Mouse (Mus musculus) adrenal gland, postnatal 14 days (tissue): ENCODE data around the gene Aqp7. TPM values are rescaled to one million over a fixed set of nuclear protein-coding genes. Genes with fewer than 3 reads are reported as not detected.
"Not testable (repeated sequence)": the region's sequence is repeated elsewhere in the genome, so short reads cannot be mapped to it uniquely, and the experiment has no call there.

Source experiments
- DNase-seq: peaks from one replicate; pipeline ENCODE4 v3.0.0; 2021; ENCODE audit warnings: mixed read lengths
- long read RNA-seq, 2 experiments: library from polyadenylated mRNA; stranded (forward); transcript quantifications; one replicate each; pipeline ENCODE4 v2.0.0; 2021
- total RNA-seq: library from RNA; stranded (reverse); gene quantifications from 2 replicates; pipeline ENCODE4 v1.2.3, GENCODE M21; 2021

Gene Aqp7
- 62.7 and 67.7 TPM in 2 replicates for total RNA-seq
- long read RNA-seq, experiment 1, transcript Aqp7-201 (8 exons, 2,527 nt): major isoform, 26 of 48 reads
- long read RNA-seq, experiment 1, partial matches to known transcripts: 3 of 48 reads
- long read RNA-seq, experiment 1, other reads (novel, unspliced or antisense): 19 of 48 reads
- long read RNA-seq, experiment 2, transcript Aqp7-201 (8 exons, 2,527 nt): major isoform, 34 of 51 reads
- long read RNA-seq, experiment 2, partial matches to known transcripts: 1 of 51 reads
- long read RNA-seq, experiment 2, other reads (novel, unspliced or antisense): 15 of 51 reads

- peak; percentile 58 for DNase-seq
Measured at GRCm38 (mm10) chr4:41047524-41048271, at the start of gene Aqp7. Gene Aqp7, minus strand, starts transcription at chr4:41048139.

- no peak for DNase-seq
Measured at GRCm38 (mm10) chr4:41097381-41097780, 49.4 kb upstream of the Aqp7 start.

GRCm38 (mm10) chr4:41096794-41097193, 48.9 kb upstream of the Aqp7 start:
- DNase-seq: no peak

DNA sequence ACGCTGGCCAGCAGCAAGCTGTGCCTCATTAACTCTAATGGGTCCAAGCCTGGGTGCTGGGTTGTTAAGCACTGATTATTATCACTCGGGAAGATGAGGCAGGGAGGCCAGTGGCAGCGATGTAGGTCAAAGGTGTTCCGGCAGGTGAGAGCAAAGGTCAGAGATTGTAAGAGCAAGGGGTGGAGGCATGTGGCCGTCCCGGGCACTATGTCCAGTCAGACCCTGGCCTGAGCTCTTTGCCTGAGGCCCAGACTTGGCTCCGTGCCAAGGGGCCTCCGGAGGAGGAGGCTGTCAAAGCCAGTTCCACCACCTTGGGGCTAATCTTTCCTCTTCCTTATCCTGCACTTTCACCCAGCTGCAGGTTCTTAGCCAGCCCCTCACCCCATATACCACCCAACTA, 48.2 kb upstream of the Aqp7 start:
- peak; percentile 39 for DNase-seq

DNA sequence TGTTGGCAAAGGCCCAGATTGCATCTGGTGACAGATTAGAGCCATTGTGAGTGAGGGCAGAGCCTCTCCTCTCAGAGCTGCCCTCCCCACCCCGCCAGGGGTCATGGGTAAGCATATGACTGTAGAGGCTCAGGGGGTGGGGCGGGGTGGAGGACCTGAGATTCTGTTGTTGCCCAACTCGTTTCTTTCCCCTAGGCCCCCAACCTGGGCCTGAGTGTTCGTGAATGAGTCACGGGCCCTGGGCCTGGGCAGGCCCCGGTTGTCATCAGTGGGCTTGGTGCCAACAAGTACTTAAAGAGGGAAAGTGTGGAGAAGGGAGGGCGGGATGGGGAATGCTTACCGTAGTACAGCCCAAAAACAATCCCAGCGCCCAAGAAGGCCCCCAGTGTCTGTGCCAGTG, 46.4 kb upstream of the Aqp7 start:
- peak; percentile 78 for DNase-seq

DNA sequence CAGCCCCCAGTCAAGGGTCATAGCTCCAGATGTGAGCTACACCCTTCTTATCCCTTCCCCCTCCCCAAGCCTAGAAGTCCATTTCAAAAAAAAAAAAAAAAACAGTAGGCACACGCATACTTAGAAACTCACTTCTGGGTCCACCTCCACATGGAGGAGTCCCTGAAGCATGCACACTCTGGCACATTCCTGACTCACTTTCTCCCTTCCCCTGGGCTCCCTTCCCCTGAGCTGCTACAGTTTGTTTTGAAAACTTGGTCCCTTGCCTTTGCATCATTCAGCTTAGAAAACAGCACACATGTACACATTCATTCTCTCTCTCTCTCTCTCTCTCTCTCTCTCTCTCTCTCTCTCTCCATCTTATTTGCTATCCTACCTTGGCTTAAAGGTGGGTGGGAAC, 45.0 kb upstream of the Aqp7 start:
- DNase-seq: no peak

DNA sequence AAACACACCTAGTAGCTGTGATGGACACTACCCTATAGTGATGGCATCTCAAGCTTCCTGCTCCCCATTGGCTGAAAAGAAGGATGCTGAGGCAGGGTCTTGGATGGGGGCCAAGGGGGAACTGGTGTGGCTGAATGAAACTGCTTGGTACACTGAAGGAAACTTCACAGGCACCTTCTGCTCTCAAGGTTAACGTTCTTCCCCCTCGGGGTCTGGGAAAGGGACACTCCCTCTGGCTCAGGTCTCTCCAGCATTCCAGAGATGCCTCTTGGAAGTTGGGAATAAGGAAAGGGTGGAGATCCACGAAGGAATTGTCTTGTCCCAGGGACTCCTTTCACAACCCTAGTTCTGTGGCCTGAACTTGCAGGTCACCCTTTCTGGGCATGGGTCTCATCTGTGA, 43.5 kb upstream of the Aqp7 start:
- no peak for DNase-seq

DNA sequence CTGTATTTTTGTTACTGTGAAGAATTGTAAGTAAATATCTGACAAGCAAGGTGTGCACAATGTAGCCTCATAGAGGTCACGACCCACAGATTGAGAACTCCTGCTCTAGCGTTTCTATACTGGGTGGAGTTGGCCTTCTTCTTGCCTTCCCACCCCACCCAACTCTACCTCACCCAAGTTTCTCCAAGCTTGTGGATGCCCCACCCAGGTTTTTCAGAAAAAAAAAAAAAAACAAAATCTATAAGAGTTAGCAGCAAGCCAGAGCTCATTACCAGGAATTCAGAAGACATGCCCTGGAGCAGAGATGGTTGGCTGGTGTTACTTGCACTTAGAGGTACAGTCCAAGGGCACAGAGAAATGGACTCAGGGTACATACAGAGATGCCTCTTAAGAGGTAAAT, 41.8 kb upstream of the Aqp7 start:
- no peak for DNase-seq

DNA sequence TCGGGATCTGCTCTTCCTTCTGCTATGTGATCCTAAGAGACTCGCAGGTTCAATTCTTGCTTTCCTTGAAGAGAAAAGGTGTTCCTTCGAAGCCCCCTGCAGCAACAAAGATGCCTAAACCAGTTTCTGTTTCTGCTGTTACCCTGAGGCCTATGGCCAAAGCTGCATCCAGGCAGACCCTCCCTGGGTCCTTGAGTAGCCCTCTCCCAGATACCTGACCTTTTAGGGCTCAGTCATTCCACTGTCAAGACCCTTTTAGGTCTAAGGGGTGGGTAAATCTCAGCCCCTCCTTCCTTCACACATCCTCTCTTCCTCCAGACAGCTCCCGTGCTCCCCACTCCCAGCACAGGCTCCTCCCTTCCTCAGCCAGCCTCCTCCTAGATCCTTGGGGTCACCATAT, 41.2 kb upstream of the Aqp7 start:
- no peak for DNase-seq

DNA sequence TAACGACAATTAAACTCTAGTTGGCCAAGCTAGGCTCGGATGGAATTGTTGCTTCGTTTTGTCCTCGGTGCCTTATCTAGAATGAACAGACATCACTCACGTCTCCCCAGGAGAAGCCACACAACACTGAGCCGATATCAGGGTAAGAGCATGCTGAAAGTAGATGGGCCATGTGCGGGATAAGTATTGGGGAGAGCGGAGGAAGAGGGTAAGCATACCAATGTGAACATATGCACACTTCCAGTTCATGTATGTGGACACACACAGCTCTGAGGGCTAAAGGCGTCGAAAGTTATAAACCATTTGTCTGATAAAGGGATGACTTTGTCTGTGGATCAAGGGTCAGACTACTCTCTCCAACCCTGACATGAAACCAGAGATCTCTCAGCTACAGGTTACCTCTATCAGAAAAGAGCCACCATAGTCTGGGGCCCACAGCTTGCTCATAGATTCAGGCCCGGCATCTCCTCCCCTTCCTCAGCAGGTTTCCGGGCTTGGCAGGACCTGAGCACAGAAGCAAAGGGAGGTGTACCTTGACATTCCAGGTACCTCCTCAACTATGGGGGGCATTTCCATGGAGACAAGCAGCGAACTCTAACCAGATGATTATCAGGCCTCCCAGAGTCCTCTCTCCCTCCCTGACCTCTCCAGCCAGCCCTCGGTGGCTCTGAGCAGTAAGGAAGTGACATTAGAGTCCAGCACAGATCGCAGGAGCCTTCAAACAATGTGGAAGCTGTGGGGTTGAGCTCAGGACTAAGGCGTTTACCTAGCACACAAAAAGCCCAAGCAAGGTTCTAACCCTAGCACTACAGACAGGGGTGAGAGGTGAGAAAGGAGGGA, 39.7 kb upstream of the Aqp7 start:
- DNase-seq: no peak

- no peak for DNase-seq
Measured at GRCm38 (mm10) chr4:41086947-41087346, 39.0 kb upstream of the Aqp7 start.

DNA sequence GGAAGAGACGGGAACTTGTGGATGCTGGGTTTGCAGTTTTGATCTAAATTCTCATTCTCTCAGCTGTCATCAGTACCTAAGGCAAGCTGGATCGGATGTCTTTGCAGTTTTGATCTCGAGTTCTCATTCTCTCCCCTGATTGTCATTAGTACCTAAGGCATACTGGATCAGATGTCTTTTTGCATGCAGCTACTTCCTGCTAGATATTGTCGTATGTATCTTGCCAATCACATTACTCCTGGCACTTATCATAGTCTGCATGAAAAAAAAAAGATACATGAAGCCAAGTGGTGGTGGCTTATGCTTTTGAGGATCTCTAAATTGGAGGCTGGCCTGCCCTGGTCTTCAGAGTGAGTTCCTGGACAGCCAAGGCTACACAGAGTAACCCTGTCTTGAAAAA, 36.9 kb upstream of the Aqp7 start:
- no peak for DNase-seq

DNA sequence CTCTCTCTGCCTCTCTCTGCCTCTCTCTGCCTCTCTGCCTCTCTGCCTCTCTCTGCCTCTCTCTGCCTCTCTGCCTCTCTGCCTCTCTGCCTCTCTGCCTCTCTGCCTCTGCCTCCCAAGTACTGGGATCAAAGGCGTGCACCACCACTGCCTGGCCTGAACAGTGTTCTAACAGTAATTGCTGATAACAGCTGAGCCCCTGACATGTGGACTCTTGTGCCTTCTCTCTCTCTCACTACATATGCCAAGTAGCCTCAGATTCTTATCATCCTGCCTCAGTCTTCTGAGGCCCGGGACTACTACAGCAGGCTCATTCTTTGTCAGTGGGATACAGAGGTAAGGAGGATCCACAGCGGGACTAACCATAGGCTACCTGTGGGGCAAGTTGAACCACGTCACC, 34.9 kb upstream of the Aqp7 start:
- not testable (repeated sequence) for DNase-seq

DNA sequence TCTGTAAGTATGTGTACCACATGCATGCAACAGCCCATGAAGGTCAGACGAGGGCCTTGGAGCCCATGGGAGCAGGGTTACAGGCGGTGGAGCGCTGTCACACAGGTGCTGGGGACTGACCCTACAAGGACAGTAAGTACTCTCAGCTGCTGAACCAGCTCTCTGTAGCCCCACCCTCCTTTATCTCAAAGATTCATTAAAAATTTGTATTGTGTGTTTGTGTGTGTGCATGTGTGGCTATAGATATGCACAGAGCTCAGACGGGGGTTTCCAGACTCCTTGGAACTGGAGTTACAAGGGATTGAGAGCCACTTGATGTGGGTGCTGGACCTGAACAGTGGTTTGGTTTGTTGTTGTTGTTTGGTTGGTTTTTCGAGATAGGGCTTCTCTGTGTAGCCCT, 33.8 kb upstream of the Aqp7 start:
- no peak for DNase-seq

DNA sequence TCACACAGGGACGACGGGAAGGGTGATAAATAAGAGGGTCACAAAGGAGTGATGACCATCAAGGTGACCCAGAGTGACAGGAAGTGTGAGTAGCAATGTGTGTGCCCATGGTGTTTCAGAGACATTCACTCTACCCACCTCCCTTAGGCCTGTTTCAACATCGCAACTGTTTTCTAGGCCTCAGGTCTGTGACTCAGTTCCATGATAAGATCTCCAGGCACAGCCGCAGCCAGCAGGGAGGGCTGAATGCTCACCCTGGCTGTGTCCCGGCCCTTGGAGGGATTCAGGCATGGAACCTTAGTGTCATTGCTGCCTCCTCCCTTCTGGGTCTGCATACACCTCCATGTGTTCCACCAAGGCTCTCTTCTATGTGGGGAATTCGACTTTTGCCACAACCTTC, 30.8 kb upstream of the Aqp7 start:
- DNase-seq: peak; percentile 45

DNA sequence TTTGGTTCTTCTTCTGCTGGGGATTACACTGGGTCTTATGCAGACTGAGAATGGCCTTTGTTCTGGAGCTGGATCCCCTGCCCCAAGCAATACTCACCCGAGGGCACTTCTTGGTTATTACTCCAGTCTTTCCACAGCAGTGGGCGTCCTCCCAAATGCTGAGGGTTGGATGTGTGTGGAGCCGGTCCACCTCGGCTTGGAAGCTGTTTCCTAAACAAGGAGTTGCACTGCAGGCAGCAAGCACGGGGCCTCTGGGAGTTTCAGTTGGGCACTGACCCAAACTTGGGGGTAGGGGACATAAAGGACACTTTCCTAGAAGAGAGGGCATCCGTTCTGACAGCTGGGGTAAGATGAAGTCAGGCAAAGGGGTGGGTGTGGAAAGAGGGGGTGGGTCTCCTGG, 26.5 kb upstream of the Aqp7 start:
- peak; percentile 46 for DNase-seq

DNA sequence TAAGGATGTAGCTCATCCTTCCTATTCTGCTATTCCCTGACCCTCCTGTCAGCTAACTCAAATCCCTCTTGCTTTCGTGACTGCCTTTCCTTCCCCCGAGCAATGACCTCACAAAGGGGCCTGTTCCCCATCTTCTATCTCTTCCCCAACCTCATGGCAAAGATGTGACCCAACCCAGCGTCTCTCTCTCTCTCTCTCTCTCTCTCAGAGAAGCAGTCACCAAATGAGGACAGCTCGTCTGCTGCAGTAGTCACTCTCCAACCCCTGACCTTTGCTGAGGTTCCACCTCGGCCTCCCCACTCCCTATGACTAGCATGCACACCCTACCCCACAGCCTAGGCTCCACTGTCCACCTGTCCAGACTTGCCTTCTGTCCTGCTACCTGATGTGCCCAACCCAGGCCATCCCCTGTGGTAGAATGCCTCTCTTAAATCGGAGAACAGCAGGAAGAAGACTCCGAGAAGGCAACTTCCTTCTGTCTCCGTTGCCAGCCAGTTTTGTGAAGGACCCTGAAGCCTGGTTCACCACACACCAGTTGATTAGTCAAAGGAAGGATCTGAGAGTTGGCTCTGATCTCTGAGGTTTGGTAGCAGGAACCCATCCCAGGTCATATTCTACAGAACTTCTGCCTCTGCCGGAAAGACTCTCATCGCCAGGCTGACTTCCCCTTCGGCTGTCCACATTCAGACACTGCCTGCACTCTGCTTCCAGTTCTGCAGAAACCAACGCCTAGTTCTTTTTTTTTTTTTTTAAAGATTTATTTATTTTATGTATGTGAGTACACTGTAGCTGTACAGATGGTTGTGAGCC, 25.3 kb upstream of the Aqp7 start:
- no peak for DNase-seq

DNA sequence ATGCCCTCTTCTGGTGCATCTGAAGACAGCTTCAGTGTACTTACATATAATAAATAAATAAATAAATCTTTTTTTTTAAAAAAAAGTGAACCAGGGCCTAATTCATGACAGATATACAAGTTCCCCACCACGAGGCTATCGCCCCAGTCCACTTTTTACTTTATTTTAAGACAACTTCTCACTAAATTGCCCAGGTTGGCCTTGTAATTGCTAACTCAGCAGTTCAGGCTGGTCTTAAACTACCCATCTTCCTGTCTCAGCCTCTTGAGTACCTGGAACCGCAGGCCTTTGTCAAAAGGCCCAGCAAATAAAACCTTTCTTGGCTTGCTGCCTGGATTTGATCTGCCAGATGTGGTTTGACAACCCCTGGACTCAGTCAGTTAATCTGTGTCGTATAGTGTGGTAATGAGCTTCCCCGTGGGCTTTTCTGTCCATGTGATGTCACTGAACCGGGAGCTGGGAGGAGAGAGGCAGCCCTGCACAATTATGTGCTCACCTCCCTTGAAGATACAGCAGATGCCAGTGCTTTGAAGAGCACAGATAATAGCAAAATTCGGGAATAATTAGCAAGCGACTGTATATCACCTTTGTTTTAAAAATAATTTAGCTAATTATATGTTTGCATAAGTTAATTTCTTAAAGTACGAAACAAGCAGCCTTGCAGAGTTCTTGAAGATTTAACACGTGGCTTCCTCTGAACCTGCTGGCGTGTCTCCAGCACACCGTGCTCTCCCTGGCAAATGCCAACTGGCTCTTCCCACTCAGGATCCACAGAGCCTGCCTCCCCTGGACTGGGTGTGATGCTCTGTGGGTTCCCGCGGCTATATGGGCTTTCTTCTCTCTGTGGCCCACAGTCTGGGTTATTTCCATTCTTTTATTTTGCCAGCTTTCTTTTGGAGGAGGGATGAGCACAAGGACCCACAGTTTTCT, 23.8 kb upstream of the Aqp7 start:
- no peak for DNase-seq

DNA sequence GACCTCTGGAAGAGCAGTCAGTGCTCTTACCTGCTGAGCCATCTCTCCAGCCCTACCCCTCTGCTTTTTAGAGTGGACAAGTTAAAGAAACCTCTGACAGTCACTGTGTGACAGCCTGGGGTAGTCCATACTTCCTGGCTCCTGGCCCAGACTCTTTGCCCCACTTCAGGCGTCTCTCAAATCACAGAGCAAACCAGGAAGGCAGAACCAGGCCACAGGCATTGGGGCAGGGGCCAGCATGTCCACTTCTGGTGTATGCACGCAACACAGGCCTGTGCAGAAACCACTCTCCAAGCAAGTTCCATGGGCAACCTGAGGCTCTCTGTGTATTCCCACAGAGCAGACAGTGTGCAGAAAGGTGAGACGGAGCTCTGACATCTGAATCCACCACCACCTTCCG, 17.3 kb upstream of the Aqp7 start:
- no peak for DNase-seq

DNA sequence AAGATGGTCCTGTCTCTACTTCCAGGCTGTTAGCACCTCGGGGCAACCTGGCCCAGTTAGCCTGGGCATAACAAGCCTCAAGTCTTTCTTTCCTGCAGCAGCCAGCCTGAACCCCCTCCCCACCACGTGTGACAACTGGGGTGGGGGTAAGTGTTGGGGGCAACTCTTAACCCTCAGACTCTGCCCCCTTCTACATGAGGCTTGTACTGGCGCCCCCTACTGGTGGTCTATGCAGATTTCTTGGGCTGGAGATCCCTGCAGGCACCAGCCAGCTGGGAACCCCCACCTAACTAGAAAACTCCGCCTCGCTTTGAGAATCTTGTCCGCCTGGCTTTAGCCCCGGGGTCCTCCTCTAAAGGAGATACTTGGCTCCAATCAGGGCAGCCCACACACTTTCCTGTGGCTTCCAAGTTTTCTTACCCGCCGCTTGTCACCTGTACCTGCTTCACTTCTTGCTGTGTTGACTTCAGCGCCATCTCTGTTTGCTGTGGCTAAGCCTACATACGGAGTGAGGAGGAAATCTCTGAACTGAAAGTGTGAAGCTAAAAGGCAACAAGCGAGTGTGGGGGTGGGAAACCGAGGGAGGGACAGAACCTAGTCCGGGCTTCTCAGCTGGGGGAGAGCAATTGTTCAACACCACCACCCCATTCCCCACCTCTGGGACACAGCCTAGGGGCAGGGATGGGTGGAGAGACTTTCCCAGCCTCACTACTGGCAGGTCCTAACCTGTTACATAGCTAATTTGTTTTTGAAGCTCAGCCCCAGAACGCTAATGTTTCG, 16.1 kb upstream of the Aqp7 start:
- DNase-seq: peak; percentile 49
